Mouse (Mus musculus) lung, postnatal 36 days (tissue): ENCODE data around the gene Gmppa.

ENCODE experiments used
- DNase-seq: peaks from one replicate; pipeline ENCODE4 v3.0.0; 2022; ENCODE audit warnings: mixed read lengths

Gene Gmppa

GRCm38 (mm10) chr1:75435475-75436328 is at the start of gene Gmppa:
Gene Gmppa (plus strand): TSS chr1:75435930.
- DNase-seq: peak; percentile 93

GRCm38 (mm10) chr1:75386149-75386548 is 49.6 kb upstream of the Gmppa start:
- no peak for DNase-seq

GRCm38 (mm10) chr1:75387469-75387928 is 48.2 kb upstream of the Gmppa start:
- no peak for DNase-seq

- DNase-seq: no peak
Observed at GRCm38 (mm10) chr1:75387929-75388897, 47.5 kb upstream of the Gmppa start.

GRCm38 (mm10) chr1:75388898-75389515 is 46.7 kb upstream of the Gmppa start:
- no peak for DNase-seq

GRCm38 (mm10) chr1:75393139-75393538 is 42.6 kb upstream of the Gmppa start:
- peak; percentile 18 for DNase-seq

GRCm38 (mm10) chr1:75393846-75394245 is 41.9 kb upstream of the Gmppa start:
- DNase-seq: no peak

- DNase-seq: peak; percentile 91
Observed at GRCm38 (mm10) chr1:75398761-75399402, 36.8 kb upstream of the Gmppa start.

GRCm38 (mm10) chr1:75399755-75400492 is 35.8 kb upstream of the Gmppa start:
- DNase-seq: peak; percentile 33

- no peak for DNase-seq
Observed at GRCm38 (mm10) chr1:75400493-75401115, 35.1 kb upstream of the Gmppa start.

- no peak for DNase-seq
Observed at GRCm38 (mm10) chr1:75405547-75405946, 30.2 kb upstream of the Gmppa start.

- DNase-seq: no peak
Observed at GRCm38 (mm10) chr1:75406173-75406572, 29.6 kb upstream of the Gmppa start.

- no peak for DNase-seq
Observed at GRCm38 (mm10) chr1:75407056-75407455, 28.7 kb upstream of the Gmppa start.

GRCm38 (mm10) chr1:75408210-75408609 is 27.5 kb upstream of the Gmppa start:
- no peak for DNase-seq

- DNase-seq: no peak
Observed at GRCm38 (mm10) chr1:75409950-75410349, 25.8 kb upstream of the Gmppa start.

GRCm38 (mm10) chr1:75412196-75412595 is 23.5 kb upstream of the Gmppa start:
- no peak for DNase-seq

- peak; percentile 39 for DNase-seq
Observed at GRCm38 (mm10) chr1:75413749-75414148, 22.0 kb upstream of the Gmppa start.

GRCm38 (mm10) chr1:75421794-75422193 is 13.9 kb upstream of the Gmppa start:
- no peak for DNase-seq

- no peak for DNase-seq
Observed at GRCm38 (mm10) chr1:75422216-75422822, 13.4 kb upstream of the Gmppa start.

- no peak for DNase-seq
Observed at GRCm38 (mm10) chr1:75422823-75423471, 12.8 kb upstream of the Gmppa start.
